Mouse (Mus musculus) lung, embryonic 16.5 days (tissue): Measurements from ENCODE around the gene Ccdc13. TPM values are rescaled to one million over a fixed set of nuclear protein-coding genes. Genes with fewer than 3 reads are reported as not detected.

ENCODE experiments used
- ATAC-seq: fragments of 200-750 bp; cut with Nextera tagmentation; 2 replicates; pipeline ENCODE4 v1.8.0; 2017; ENCODE audit warnings: low read depth, mild to moderate bottlenecking, moderate library complexity
- H3K27ac ChIP-seq: fragments of 300-500 bp; sonication (generic); 2 replicates; pipeline ENCODE4 v1.5.1; 2014; ENCODE audit warnings: mild to moderate bottlenecking, control low read depth, low read length
- H3K27me3 ChIP-seq: fragments of 300-500 bp; sonication (generic); 2 replicates; pipeline ENCODE4 v1.6.1; 2014; ENCODE audit warnings: low read depth, low read length, mixed read lengths; ENCODE audit not compliant: control insufficient read depth, insufficient read depth
- H3K36me3 ChIP-seq: fragments of 300-500 bp; sonication (generic); 2 replicates; pipeline ENCODE4 v1.6.1; 2014; ENCODE audit warnings: low read length; ENCODE audit not compliant: control insufficient read depth, insufficient read depth
- H3K4me1 ChIP-seq: fragments of 300-500 bp; sonication (generic); replicated peaks from 2 replicates; pipeline ENCODE4 v1.6.1; 2014; ENCODE audit warnings: low read length, mixed read lengths; ENCODE audit not compliant: control insufficient read depth, insufficient read depth
- H3K4me2 ChIP-seq: fragments of 300-500 bp; sonication (generic); 2 replicates; pipeline ENCODE4 v1.6.1; 2014; ENCODE audit warnings: low read depth, low read length, control low read depth
- H3K4me3 ChIP-seq: fragments of 300-500 bp; sonication (generic); 2 replicates; pipeline ENCODE4 v1.5.1; 2014; ENCODE audit warnings: mild to moderate bottlenecking, low read length, control low read depth
- H3K9ac ChIP-seq: fragments of 300-500 bp; sonication (generic); 2 replicates; pipeline ENCODE4 v1.6.1; 2014; ENCODE audit warnings: low read length, control low read depth
- H3K9me3 ChIP-seq: fragments of 300-500 bp; sonication (generic); 2 replicates; pipeline ENCODE4 v1.6.1; 2016; ENCODE audit warnings: low read length; ENCODE audit not compliant: control insufficient read depth
- WGBS: fragments of 180-500 bp; shearing (Covaris S2); extraction: QIAGEN DNeasy Blood & Tissue Kit; methylation state at CpG from one replicate; pipeline ENCODE4 v1.1.7; 2014; 5-methylcytosine and 5-hydroxymethylcytosine counted together
- polyA plus RNA-seq: library from polyadenylated mRNA; unstranded; fragments of >200 nt; fragmentation: Nextera tagmentation; extraction: Ambion mirVana; gene quantifications from 2 replicates; pipeline ENCODE4 v1.2.1, GENCODE M21; 2015

Ccdc13 gene
- polyA plus RNA-seq, 1 experiment from 2014 or later = 2.0 TPM

DNA sequence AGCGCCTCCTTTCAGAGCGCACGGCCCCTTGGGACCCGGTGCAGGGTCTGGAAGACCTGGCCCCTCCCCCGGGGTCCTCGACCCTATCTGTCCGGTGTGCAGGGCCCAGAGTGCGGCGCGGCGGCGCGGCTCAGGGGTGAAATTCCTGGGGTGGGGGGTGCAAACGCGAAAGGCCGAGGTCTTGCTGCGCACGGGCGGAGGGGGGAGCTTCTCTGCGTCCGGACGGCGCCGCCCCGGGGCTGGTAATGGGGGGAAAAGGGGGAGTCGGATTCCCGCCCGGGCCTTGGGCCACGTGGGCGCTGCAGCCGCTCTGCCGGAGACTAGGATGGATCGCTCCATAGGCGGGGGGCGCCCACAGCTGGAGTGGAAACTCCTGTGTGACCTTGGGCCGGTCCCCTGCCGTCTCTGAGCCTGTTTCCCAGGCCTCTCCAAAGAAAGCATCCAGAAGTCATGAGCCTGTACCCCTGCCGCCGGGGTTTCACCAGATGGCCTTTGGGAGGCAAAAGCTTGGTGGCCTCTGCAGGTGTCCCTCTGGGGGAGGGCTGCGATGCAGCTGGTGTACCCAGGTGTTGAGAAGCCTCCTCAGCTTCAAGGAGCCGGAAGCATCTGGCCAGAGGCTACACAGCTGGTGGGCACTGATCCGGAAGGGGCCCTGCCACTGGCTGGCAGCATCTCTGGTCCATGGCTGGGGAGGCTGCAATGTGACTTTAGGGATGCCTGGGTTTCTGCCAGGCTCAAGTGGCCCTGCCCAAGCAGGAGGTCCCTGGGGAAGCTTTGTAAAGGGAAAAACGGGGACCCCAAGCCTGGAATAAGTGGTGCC is 78.8 kb downstream of the Ccdc13 start:
- 2% methylated on average over 43 of the region's 43 CpGs for WGBS
- Histone ChIP-seq H3K9ac (peak overlapping the region; percentile 93), H3K4me3 (peak overlapping the region; percentile 86), H3K27ac (peak overlapping the region; percentile 92), H3K9me3 (no peaks in the 10 kb centered on the region), H3K4me2 (peak overlapping the region; percentile 72), H3K36me3 (peaks cover 22% of the 10 kb centered on the region), H3K4me1 (peaks cover 23% of the 10 kb centered on the region), H3K27me3 (no peaks in the 10 kb centered on the region)
- peak; percentile 77 for ATAC-seq

DNA sequence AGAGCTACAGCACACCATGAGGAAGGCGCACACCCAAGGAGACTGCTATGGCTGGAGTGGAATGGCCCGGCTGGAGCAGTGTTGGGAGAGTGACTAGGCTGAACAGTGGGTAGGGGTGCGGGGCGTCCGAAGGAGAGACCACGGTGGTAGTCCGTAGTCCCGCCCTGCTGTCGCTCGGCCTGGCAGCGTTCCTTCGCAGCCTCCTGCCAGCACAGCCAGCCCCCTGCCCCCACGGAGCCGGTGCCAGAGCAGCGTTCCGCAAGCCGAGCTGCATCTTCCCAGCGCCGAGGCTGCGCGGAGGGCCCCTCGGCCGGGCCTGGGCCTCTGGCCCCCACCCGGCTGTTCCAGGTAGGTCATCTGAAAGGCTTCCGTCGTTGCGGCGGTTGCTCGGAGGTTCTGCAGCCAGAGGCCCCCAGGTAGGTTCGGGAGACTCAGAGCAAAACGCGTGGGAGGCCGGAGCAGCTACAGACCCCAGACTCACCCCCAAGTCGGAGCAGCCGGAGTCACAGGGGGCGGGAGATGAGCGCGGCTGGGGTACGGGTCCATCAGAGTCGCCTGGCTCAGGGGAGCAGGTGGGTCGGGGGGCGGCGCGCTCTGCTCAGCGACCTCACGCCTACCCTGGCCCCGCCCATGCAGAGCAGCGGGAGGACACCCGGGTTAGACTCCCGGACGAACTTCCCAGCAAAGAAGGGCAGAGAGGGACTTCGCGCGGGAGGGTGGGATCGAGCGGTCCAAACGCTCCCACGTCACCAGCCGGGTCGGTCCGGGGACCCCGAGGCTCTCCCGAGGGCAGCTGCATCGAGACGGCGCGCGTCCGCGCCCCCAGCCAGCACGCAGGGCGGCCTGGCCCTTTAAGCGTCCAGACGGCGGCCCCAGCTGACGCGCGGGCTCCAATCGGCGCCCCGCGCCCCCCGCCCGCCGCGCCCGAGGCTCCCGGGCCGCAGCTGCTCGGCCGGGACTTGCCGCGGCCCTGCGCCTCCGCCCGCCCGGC is 79.9 kb downstream of the Ccdc13 start, which contains the start of gene Zfp651:
Zfp651 (plus strand) TSS at position 240 of the 991 bp plus-strand sequence.
- Histone ChIP-seq H3K27me3 (no peaks in the 10 kb centered on the region), H3K9me3 (no peaks in the 10 kb centered on the region), H3K9ac (peak within 1 kb of the TSS; percentile 93), H3K4me1 (peaks cover 19% of the 10 kb centered on the region), H3K4me2 (peak within 1 kb of the TSS; percentile 72), H3K4me3 (peak within 1 kb of the TSS; percentile 86), H3K36me3 (peaks cover 27% of the 10 kb centered on the region), H3K27ac (peak within 1 kb of the TSS; percentile 92)
- WGBS = under 1% methylated on average over 71 of the region's 97 CpGs
- peak; percentile 86 for ATAC-seq

DNA sequence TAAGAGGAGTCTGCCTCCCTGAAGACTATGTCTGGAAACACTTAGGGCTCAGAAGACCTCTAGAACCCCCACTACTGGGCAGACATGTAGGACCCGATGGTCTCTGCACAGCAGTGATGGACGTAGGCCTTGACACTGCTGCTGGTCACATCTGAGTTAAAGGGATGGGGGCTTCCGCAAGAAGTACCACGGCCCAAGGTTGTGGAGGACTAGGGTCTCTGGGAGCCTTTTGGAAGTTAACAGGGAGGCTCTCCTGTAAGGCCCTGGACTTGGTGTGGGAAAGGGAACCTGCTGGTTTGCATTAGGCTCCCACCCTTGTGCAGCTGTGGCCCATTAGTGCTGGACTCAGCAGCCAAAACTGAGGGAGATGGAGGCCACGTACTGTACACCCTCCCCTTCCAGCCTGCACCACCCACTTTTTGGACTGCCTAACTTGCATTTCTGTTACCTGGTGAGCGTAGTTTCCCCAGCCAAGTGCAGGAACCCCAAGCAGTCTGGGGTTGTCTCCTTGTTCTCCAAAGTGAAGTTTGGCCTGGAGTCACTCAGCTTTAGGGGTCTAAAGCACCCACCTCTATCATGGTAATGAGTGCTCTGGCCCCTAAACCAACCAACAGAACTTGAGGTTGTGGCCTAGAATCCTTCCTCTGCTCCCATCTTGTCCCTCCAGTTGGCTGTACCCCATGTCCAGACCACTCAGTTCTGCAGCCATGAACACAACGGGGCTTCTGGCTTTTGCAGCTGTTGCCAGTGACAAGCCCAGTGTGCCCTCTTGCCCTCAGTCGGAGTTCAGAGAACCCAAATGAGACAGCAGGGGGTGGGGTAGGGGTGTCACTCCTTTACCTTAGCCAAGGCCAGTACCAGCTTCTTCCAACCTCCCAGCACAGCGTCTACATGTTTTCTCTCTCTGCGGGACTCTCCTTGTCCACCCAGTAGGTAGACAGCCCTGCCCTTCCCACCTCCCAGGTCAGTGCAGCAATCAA is 81.1 kb downstream of the Ccdc13 start:
- peak overlapping the region; percentile 86; the same call in 1 of the 2 replicates for H3K4me3 ChIP-seq
- no peak for ATAC-seq
- no peak overlapping the region for H3K27ac ChIP-seq
- peak overlapping the region; percentile 72 for H3K4me2 ChIP-seq
- 49% methylated on average over 10 of the region's 10 CpGs for WGBS
- H3K4me1 ChIP-seq = peaks cover 19% of the 10 kb centered on the region
- H3K36me3 ChIP-seq = peaks cover 30% of the 10 kb centered on the region
- H3K9ac ChIP-seq = peak overlapping the region; percentile 93
- H3K27me3 ChIP-seq = no peaks in the 10 kb centered on the region
- no peaks in the 10 kb centered on the region for H3K9me3 ChIP-seq

DNA sequence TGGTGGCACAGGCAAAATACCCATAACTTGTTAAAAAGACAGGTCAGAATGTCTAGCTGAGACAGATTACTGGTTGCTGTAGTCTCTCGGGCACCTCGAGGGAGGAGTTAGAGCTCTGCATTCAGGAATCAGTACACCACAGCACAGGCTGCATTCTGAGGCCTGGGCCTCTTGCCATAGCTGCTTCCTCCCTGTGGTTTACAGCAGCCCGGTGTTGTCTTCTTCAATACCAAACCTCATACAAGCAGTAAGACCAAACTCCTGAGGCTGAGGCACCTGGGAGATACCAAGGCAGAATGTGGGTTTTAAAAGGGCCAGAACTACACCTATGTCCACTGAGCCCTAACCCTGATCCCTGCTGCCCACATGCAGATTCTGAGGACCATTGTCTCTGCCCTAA is 81.8 kb downstream of the Ccdc13 start:
- Histone ChIP-seq H3K9ac (no peak overlapping the region), H3K4me1 (peaks cover 19% of the 10 kb centered on the region), H3K4me3 (no peak overlapping the region), H3K27me3 (no peaks in the 10 kb centered on the region), H3K27ac (no peak overlapping the region), H3K4me2 (no peak overlapping the region), H3K36me3 (peaks cover 28% of the 10 kb centered on the region), H3K9me3 (no peaks in the 10 kb centered on the region)
- no peak for ATAC-seq
- WGBS = 41% methylated on average over 3 of the region's 3 CpGs

DNA sequence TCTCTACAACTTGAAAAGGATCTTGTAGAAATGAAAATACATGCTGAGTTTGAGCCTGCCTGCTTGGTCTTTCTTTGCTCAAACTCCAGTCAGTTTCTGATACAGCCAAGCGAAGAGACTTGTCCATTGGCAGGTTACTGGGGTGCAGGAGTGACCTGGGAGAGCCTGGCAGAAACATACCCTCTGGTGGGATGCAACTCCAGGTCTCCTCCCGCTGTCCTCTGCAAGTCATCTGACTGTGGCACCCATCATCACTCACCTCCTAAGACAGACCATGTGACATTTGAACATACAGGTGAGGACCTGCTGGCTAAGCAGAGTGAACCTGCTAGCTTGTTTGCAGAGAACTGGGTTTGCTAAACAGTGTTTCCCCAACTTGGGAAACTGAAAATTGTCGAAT is 82.5 kb downstream of the Ccdc13 start:
- Histone ChIP-seq H3K9me3 (no peaks in the 10 kb centered on the region), H3K4me2 (no peak overlapping the region), H3K4me1 (peaks cover 19% of the 10 kb centered on the region), H3K27ac (no peak overlapping the region), H3K36me3 (peaks cover 30% of the 10 kb centered on the region), H3K27me3 (no peaks in the 10 kb centered on the region), H3K9ac (no peak overlapping the region), H3K4me3 (no peak overlapping the region)
- no peak for ATAC-seq
- WGBS = 85% methylated on average over 3 of the region's 3 CpGs

DNA sequence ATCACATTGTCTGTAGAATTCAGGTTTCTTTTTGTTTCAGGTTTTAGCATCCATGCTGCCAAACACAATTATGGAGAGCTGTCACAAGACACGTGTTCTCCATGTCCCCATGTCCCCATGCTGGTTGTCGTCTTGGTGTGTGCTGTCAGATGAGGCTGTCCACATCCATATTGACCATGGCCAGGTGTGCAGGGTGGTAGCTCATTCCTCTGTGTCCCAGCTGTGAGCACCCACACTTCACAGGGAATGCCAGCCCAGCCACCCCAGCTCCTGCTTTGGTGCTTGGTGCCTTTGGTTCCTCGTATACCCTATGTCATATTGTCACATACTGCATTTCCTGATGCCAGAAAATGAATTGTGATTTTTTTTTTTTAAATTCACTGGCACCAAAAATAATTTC is 84.6 kb downstream of the Ccdc13 start:
- Histone ChIP-seq H3K4me2 (no peak overlapping the region), H3K4me3 (no peak overlapping the region), H3K9me3 (no peaks in the 10 kb centered on the region), H3K36me3 (peaks cover 51% of the 10 kb centered on the region), H3K27me3 (no peaks in the 10 kb centered on the region), H3K27ac (no peak overlapping the region), H3K4me1 (peaks cover 6% of the 10 kb centered on the region), H3K9ac (no peak overlapping the region)
- no peak for ATAC-seq
- WGBS = 77% methylated on average over 3 of the region's 3 CpGs

DNA sequence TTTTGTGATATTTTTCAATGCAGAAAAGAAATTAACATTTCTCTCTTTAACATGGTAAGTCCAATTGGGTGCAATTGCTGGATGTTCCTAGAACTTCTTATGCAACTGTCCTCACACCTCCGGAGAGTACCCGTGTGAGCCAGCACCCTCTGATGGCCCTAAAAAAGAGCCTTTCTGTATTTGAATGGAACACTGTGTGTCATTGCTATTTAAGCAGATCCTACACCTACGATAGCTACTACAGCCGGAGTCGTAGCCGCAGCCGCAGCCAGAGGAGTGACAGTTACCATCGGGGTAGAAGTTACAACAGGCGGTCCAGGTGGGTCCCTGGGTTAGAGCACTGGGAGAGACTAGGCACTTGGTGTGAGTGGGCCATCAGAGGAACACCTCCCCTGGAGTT is 86.5 kb downstream of the Ccdc13 start:
- H3K4me3 ChIP-seq = no peak overlapping the region
- no peak overlapping the region for H3K4me2 ChIP-seq
- no peak for ATAC-seq
- no peaks in the 10 kb centered on the region for H3K9me3 ChIP-seq
- 91% methylated on average over 9 of the region's 9 CpGs for WGBS
- no peaks in the 10 kb centered on the region for H3K4me1 ChIP-seq
- H3K27me3 ChIP-seq = no peaks in the 10 kb centered on the region
- no peak overlapping the region for H3K27ac ChIP-seq
- no peak overlapping the region for H3K9ac ChIP-seq
- peaks cover 62% of the 10 kb centered on the region for H3K36me3 ChIP-seq
